Mouse (Mus musculus) liver, embryonic 11.5 days (tissue): ENCODE measurements at regions not wholly inside any gene's neighbourhood (a gene's known extent, or its start where the extent isn't known, plus 50 kb on each side); places are given as distances from the start of the nearest gene placed in this dataset.

Experiments used
- ATAC-seq: fragments of 200-750 bp; cut with Nextera tagmentation; replicated peaks from 2 replicates; pipeline ENCODE4 v1.8.0; 2017; ENCODE audit warnings: moderate number of reproducible peaks, mild to moderate bottlenecking, moderate TSS enrichment, moderate library complexity; ENCODE audit not compliant: low FRiP score
- DNase-seq: peaks from one replicate; pipeline ENCODE4 v3.0.0-alpha.2; 2017; ENCODE audit warnings: low spot score
- H3K27ac ChIP-seq: fragments of 300-500 bp; sonication (generic); 2 replicates; pipeline ENCODE4 v1.5.1; 2014; ENCODE audit warnings: mild to moderate bottlenecking, low read depth, low read length, control low read depth
- H3K27me3 ChIP-seq: fragments of 300-500 bp; sonication (generic); replicated peaks from 2 replicates; pipeline ENCODE4 v1.6.1; 2014; ENCODE audit warnings: low read length, mixed read lengths; ENCODE audit not compliant: control insufficient read depth, insufficient read depth
- H3K36me3 ChIP-seq: fragments of 300-500 bp; sonication (generic); 2 replicates; pipeline ENCODE4 v1.6.1; 2014; ENCODE audit warnings: mild to moderate bottlenecking, low read length, moderate library complexity, mixed read lengths; ENCODE audit not compliant: control insufficient read depth, insufficient read depth
- H3K4me1 ChIP-seq: fragments of 300-500 bp; sonication (generic); replicated peaks from 2 replicates; pipeline ENCODE4 v1.6.1; 2014; ENCODE audit warnings: low read length, mixed read lengths; ENCODE audit not compliant: control insufficient read depth, insufficient read depth
- H3K4me2 ChIP-seq: fragments of 300-500 bp; sonication (generic); 2 replicates; pipeline ENCODE4 v1.6.1; 2014; ENCODE audit warnings: mild to moderate bottlenecking, control low read depth, moderate library complexity
- H3K4me3 ChIP-seq: fragments of 300-500 bp; sonication (generic); 2 replicates; pipeline ENCODE4 v1.5.1; 2014; ENCODE audit warnings: low read depth, low read length, control low read depth
- H3K9ac ChIP-seq: fragments of 300-500 bp; sonication (generic); 2 replicates; pipeline ENCODE4 v1.6.1; 2014; ENCODE audit warnings: low read depth, low read length, control low read depth
- H3K9me3 ChIP-seq: fragments of 300-500 bp; sonication (generic); 2 replicates; pipeline ENCODE4 v1.6.1; 2016; ENCODE audit warnings: low read length, inconsistent platforms, mixed read lengths; ENCODE audit not compliant: control insufficient read depth
- WGBS: fragments of 180-500 bp; shearing (Covaris S2); extraction: QIAGEN DNeasy Blood & Tissue Kit; methylation state at CpG from one replicate; pipeline ENCODE4 v1.1.7; 2014; 5-methylcytosine and 5-hydroxymethylcytosine counted together

DNA sequence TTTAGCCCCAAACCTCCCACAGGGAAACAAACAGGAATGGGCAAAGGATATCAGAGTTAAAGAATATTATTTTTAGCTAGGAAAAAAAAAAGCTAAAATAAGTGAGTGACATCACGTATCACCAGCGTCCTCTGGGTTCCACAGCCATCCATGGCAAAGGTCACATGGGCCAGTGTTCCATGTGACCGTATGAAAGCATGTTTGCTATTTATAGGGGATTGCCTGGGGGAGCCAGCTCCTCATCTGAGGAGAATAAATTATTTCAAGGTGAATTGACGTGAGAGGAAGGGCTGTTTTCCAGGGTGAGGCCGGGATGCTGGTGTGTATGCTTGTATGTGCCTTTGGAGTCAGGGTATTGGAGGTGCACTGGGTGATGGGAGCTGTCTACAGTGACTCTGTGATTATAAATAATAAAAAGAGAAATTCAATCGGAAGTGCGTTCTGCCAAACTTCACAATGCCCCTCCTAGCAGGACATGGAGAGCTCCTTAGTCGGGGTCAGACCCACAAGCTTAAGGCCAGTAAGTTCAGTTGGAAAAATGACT is 481.0 kb upstream of the Nr2f2 start:
- 81% methylated on average over 8 of the region's 8 CpGs for WGBS
- Histone ChIP-seq H3K36me3 (no peaks in the 10 kb centered on the region), H3K27me3 (no peaks in the 10 kb centered on the region), H3K27ac (no peak overlapping the region), H3K9me3 (no peaks in the 10 kb centered on the region), H3K4me2 (no peak overlapping the region), H3K4me1 (no peaks in the 10 kb centered on the region), H3K4me3 (no peak overlapping the region), H3K9ac (no peak overlapping the region)
- no peak for ATAC-seq
- DNase-seq: no peak

DNA sequence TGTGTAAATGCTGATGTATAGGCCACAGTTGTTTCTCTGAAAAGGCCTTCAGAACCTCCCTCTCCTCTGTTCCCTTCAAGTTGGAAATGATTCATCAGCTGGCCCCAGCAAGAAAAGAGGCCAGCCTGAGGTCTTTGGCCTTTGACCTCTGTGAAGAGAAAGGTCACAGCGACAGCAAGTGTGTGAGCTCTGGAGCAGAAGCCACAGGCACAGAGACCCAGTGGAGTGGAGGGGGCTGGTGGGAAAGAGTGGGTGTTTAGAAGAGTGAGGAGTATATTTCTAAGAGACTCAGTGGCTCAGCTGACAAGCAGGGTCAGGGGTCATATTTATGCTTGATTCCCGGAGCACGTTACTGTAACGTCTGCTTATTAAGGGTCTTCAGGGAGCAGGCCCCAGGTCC is 479.5 kb upstream of the Nr2f2 start:
- Histone ChIP-seq H3K36me3 (no peaks in the 10 kb centered on the region), H3K27ac (no peak overlapping the region), H3K9ac (no peak overlapping the region), H3K9me3 (no peaks in the 10 kb centered on the region), H3K4me3 (no peak overlapping the region), H3K4me2 (no peak overlapping the region), H3K27me3 (no peaks in the 10 kb centered on the region), H3K4me1 (no peaks in the 10 kb centered on the region)
- WGBS: 47% methylated on average over 4 of the region's 4 CpGs
- DNase-seq: no peak
- ATAC-seq: no peak

DNA sequence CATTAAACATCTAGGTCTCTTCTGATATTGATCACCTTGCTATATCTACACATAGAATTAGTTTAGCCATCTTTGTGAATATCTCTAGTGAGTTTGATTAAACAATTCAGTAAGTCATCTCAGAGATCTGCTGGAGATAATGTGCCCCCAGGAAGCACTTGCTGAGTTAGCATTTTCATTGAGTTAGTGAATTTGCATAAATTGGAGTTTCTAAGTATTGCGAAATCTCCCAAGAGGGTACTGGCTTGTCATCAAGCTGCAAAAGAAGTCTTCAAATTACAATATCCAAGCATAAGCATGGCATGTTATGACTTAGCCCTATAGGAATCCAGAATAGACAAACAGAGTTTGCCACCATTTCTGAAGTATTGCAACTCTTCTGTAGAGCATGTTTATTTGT is 473.6 kb upstream of the Nr2f2 start:
- Histone ChIP-seq H3K4me3 (no peak overlapping the region), H3K9me3 (no peaks in the 10 kb centered on the region), H3K27me3 (no peaks in the 10 kb centered on the region), H3K4me2 (no peak overlapping the region), H3K4me1 (no peaks in the 10 kb centered on the region), H3K9ac (no peak overlapping the region), H3K36me3 (no peaks in the 10 kb centered on the region), H3K27ac (no peak overlapping the region)
- ATAC-seq: no peak
- 93% methylated on average over 1 of the region's 1 CpGs for WGBS
- DNase-seq: no peak

DNA sequence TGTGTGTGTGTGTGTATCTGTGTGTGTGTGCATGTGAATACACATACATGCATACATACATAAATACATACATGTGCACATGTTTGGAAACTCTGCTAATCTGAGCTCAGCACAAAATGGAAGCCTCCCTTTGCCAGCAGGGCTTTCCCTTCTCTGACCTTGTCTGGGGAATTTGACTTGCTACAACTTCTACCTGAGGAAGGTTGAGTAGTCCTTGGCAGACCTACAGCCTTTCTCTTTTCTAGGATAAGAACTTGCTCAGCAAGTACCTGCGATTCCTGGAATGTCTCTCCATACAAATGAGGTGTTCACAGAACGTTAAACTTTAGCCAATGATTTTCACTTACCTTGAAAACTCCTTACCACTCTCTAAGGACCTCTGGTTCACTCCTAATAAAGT is 472.7 kb upstream of the Nr2f2 start:
- no peak overlapping the region for H3K4me3 ChIP-seq
- H3K9me3 ChIP-seq: no peaks in the 10 kb centered on the region
- no peak overlapping the region for H3K9ac ChIP-seq
- no peak overlapping the region for H3K4me2 ChIP-seq
- WGBS: 81% methylated on average over 2 of the region's 2 CpGs
- DNase-seq: no peak
- no peaks in the 10 kb centered on the region for H3K4me1 ChIP-seq
- no peaks in the 10 kb centered on the region for H3K36me3 ChIP-seq
- H3K27ac ChIP-seq: no peak overlapping the region
- no peaks in the 10 kb centered on the region for H3K27me3 ChIP-seq
- ATAC-seq: no peak

DNA sequence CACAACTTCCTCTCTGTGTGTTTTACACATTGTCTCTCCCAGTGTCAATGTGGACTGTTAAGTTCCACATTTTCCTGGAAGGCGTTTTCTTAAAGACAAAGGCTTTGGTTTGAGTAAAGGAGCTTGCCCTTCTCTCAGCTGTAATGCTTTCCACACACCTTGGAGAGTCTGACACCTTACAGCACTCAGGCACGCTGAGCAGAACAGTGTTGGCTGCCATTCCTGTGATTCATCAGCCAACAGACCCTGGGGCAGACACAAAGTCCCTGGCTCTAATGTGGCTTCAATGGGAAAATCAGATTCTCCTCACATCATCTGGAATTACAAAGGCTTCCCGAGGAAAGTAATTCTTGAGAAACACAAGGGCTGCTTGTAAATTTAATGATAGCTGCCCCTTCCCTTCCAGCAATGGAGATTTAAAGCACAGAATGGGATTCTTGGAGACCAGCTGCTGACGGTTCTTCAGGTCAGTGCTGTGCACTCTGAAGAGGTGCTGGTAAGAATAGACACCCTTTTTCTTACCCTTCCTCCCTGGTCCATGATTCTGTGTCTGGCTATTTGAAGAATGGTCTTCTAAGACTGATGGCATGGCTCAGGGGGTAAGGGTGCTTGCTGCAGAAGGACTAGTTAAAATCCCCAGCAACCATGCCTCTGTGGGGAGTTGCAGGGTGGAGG is 468.4 kb upstream of the Nr2f2 start:
- H3K4me3 ChIP-seq: no peak overlapping the region
- H3K4me2 ChIP-seq: no peak overlapping the region
- WGBS: 45% methylated on average over 4 of the region's 4 CpGs
- no peak overlapping the region for H3K9ac ChIP-seq
- H3K36me3 ChIP-seq: no peaks in the 10 kb centered on the region
- H3K4me1 ChIP-seq: no peaks in the 10 kb centered on the region
- no peaks in the 10 kb centered on the region for H3K27me3 ChIP-seq
- no peak for ATAC-seq
- H3K27ac ChIP-seq: no peak overlapping the region
- no peak for DNase-seq
- no peaks in the 10 kb centered on the region for H3K9me3 ChIP-seq

DNA sequence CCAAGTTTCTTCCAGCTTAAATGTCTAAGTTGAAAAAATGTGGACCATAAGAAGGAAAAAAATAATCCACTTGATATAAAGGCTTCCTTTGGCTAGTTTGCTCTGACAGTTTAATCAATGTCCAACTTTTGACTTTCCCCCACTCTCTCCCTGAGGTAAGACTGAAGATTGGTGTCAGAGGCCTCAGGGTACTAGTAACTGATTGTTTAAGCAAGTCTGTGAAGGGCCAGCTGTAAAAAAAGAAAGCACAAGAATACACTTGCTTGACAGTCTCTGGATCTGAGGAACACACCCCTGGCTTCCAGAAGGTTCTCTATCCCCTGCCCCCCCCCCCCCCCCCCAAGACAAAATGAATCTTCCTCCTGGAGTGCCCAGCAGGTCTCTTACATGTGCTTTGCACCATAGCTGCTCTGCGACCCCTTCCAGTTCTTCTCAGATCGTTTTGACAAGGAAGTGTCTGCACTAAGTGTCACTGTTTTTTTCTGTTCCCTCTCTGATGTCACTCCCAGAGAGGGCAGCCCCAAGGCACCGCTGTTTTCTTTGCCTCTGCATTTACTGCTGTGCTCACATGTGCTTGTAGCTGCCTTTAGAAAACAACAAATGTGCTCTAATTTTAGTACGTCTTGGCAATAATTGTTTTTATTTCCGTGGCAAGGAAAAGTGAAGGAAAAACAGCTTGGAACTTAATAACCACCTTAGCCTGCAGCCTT is 462.1 kb upstream of the Nr2f2 start:
- WGBS: 53% methylated on average over 5 of the region's 5 CpGs
- no peak for ATAC-seq
- Histone ChIP-seq H3K9me3 (no peaks in the 10 kb centered on the region), H3K4me2 (no peak overlapping the region), H3K4me3 (no peak overlapping the region), H3K27me3 (no peaks in the 10 kb centered on the region), H3K27ac (no peak overlapping the region), H3K9ac (no peak overlapping the region), H3K4me1 (no peaks in the 10 kb centered on the region), H3K36me3 (no peaks in the 10 kb centered on the region)
- no peak for DNase-seq

DNA sequence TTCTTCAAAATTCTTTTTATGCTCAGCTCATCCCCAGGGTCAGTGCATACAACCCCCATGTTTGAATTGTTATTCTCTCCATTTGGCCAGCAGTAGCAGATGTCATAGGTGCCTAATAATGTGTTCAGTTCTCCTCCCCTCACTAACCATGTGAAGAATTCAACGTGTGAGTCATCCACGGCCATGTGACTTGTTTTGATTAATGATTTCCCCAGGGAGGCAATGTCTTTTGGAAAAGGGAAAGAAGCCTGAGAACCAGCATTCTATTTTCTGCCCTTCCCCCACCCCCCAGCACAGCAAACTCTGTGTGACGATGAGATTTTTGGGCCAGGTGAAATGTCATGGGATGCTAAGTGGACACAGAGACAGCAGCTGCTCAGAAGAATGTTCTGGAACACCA is 459.5 kb upstream of the Nr2f2 start:
- no peak overlapping the region for H3K27ac ChIP-seq
- WGBS: 70% methylated on average over 3 of the region's 3 CpGs
- ATAC-seq (no peak), DNase-seq (no peak)
- H3K4me3 ChIP-seq: no peak overlapping the region
- H3K9ac ChIP-seq: no peak overlapping the region
- H3K4me1 ChIP-seq: no peaks in the 10 kb centered on the region; the same call in 1 of the 2 replicates
- no peaks in the 10 kb centered on the region for H3K27me3 ChIP-seq
- no peak overlapping the region for H3K4me2 ChIP-seq
- H3K36me3 ChIP-seq: no peaks in the 10 kb centered on the region
- H3K9me3 ChIP-seq: no peaks in the 10 kb centered on the region

DNA sequence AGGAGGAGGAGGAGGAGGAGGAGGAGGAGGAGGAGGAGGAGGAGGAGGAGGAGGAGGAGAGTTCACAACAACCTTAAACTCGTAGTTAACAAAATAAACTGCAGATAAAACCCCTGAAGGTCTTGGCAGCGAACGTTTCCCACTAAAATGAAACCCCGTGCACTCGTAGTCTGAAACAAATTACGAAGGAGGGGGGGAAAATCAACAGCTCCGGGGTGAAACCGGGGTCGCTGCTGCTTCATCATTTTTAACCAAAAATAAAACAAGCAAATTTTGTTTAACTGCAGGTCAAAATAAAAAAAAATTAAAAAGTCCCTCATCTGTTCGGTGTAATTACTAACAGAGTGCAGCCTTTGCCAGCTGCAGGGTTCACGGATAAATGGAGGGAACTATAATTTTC is 456.5 kb upstream of the Nr2f2 start:
- Histone ChIP-seq H3K4me2 (no peak overlapping the region), H3K36me3 (no peaks in the 10 kb centered on the region), H3K9ac (no peak overlapping the region), H3K4me1 (no peaks in the 10 kb centered on the region; the same call in 1 of the 2 replicates), H3K9me3 (no peaks in the 10 kb centered on the region), H3K27ac (no peak overlapping the region), H3K27me3 (no peaks in the 10 kb centered on the region), H3K4me3 (no peak overlapping the region)
- DNase-seq (no peak), ATAC-seq (no peak)
- 57% methylated on average over 11 of the region's 11 CpGs for WGBS

DNA sequence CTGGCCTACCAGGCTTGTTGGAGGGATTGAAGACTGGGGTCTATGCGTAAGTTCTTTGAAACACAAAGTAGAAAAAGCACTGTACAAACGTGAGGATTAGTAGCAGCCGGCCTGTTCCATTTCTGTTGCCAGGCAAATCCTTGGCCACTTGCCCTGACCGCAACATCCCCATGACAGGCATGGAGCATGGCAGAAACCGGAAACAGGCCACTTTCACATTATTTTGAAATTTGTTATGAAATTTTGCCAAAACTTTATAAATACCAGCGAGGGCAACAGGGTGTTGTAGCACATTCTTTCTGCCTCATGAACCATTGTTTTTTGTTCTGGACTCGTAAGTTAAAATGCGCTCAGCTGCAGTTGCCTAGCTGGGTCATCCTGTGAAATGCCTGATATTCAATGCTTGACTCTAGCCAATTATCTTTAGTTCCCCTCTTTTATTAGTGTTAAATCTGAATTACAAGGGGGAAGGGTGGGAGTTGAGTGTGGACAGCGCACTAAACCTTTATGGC is 455.8 kb upstream of the Nr2f2 start:
- WGBS: 80% methylated on average over 9 of the region's 9 CpGs
- H3K4me2 ChIP-seq: no peak overlapping the region
- H3K27ac ChIP-seq: no peak overlapping the region
- no peaks in the 10 kb centered on the region; the same call in 1 of the 2 replicates for H3K4me1 ChIP-seq
- H3K9ac ChIP-seq: no peak overlapping the region
- H3K36me3 ChIP-seq: no peaks in the 10 kb centered on the region
- no peaks in the 10 kb centered on the region for H3K27me3 ChIP-seq
- ATAC-seq: no peak
- H3K9me3 ChIP-seq: no peaks in the 10 kb centered on the region
- no peak overlapping the region for H3K4me3 ChIP-seq
- no peak for DNase-seq
